Mouse (Mus musculus): ENCODE results near the gene Acot7. TPM values are rescaled to one million over a fixed set of nuclear protein-coding genes. Genes with fewer than 3 reads are reported as not detected.

The Acot7 gene
- polyA plus RNA-seq, 1 experiment from 2014 or later, result 219 TPM

DNA sequence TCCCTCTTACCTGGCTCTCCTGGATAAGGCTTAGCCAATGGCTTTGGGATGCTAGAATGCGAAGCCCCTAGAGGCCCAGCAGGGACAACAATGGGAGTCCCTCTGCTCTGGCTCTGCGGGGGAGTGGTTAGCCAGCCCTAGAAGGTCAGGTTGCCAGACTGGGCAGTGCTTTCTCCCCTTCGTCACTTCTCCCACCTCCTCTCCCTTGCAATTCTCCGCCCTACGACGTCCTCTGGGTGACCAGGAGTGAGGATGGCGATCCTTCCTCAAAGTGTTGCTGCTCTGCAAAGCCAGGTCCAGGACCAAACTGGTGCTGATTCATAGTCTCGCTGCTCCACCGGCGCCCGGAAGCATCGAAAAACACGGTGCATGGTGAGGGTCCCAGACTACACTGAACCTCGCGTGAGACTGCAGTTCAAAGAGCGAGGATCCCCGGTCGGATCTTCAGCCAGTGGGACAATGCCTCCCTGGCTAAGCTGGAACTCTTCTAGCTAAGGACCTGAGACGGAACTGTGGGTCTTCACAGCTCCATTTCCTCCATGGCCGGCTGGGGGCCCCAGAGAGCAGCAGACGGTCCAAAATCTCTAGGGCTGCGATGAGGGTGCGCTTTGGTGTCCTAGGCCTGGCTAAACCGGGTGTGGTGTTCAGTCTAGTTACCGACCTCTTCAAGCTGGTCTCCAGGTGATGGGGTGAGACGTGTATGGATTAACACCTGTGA lies 140.7 kb downstream of the Acot7 start, which contains the start of gene Rnf207:
Rnf207 (minus strand) TSS at position 477 of the 718 bp plus-strand sequence.
- Histone ChIP-seq H3K36me3 (no peaks in the 10 kb centered on the region), H3K4me2 (replicated peaks) (peak within 1 kb of the TSS; percentile 17), H3K9ac (replicated peaks) (no peak within 1 kb of the TSS), H3K4me3 (no peak within 1 kb of the TSS), H3K9me3 (no peaks in the 10 kb centered on the region), H3K27me3 (peaks cover 50% of the 10 kb centered on the region), H3K4me1 (peaks cover 15% of the 10 kb centered on the region), H3K27ac (replicated peaks) (no peak within 1 kb of the TSS)
- ATAC-seq (replicated peaks), result no peak
- 3% methylated on average over 26 of the region's 26 CpGs for WGBS

Other genes with a start within 250 kb of the Acot7 start
- 81.1 and 82.4 TPM in 2 replicates for gene Dnajc11, start 244.4 kb upstream of the Acot7 start, polyA plus RNA-seq (2015; fragmentation: Nextera tagmentation; extraction: Ambion mirVana)
- 41.4 and 41.6 TPM in 2 replicates for gene Thap3, start 189.1 kb upstream of the Acot7 start, polyA plus RNA-seq (2015; fragmentation: Nextera tagmentation; extraction: Ambion mirVana)
- 19.5 and 21.8 TPM in 2 replicates for gene Phf13, start 181.9 kb upstream of the Acot7 start, polyA plus RNA-seq (2015; fragmentation: Nextera tagmentation; extraction: Ambion mirVana)
- 3.0 and 3.5 TPM in 2 replicates for gene Klhl21, start 169.3 kb upstream of the Acot7 start, polyA plus RNA-seq (2015; fragmentation: Nextera tagmentation; extraction: Ambion mirVana)
- gene Zbtb48, start 150.5 kb upstream of the Acot7 start, polyA plus RNA-seq (2015; fragmentation: Nextera tagmentation; extraction: Ambion mirVana), result 18.0 and 21.5 TPM in 2 replicates
- gene Tas1r1, start 139.6 kb upstream of the Acot7 start, polyA plus RNA-seq (2015; fragmentation: Nextera tagmentation; extraction: Ambion mirVana), result 1.5 TPM in 2 replicates
- gene Nol9, start 138.8 kb upstream of the Acot7 start, polyA plus RNA-seq (2015; fragmentation: Nextera tagmentation; extraction: Ambion mirVana), result 26.4 and 27.9 TPM in 2 replicates
- gene Plekhg5, start 105.6 kb upstream of the Acot7 start, polyA plus RNA-seq (2015; fragmentation: Nextera tagmentation; extraction: Ambion mirVana), result 9.3 and 10.9 TPM in 2 replicates
- 0.53 and 1.0 TPM in 2 replicates for gene Tnfrsf25, start 62.2 kb upstream of the Acot7 start, polyA plus RNA-seq (2015; fragmentation: Nextera tagmentation; extraction: Ambion mirVana)
- 0.09 and 0.10 TPM in 2 replicates for gene Espn, start 25.8 kb upstream of the Acot7 start, polyA plus RNA-seq (2015; fragmentation: Nextera tagmentation; extraction: Ambion mirVana)
- not detected in 2 replicates for gene Hes2, start 19.3 kb upstream of the Acot7 start, polyA plus RNA-seq (2015; fragmentation: Nextera tagmentation; extraction: Ambion mirVana)
- 5.7 and 6.3 TPM in 2 replicates for gene Gpr153, start 96.1 kb downstream of the Acot7 start, polyA plus RNA-seq (2015; fragmentation: Nextera tagmentation; extraction: Ambion mirVana)
- gene Hes3, start 113.5 kb downstream of the Acot7 start, polyA plus RNA-seq (2015; fragmentation: Nextera tagmentation; extraction: Ambion mirVana), result 0.09 and 0.13 TPM in 2 replicates
- 17.6 and 18.6 TPM in 2 replicates for gene Icmt, start 119.1 kb downstream of the Acot7 start, polyA plus RNA-seq (2015; fragmentation: Nextera tagmentation; extraction: Ambion mirVana)
- gene Rnf207, start 140.9 kb downstream of the Acot7 start, polyA plus RNA-seq (2015; fragmentation: Nextera tagmentation; extraction: Ambion mirVana), result 1.8 and 2.9 TPM in 2 replicates
- gene Rpl22, start 147.6 kb downstream of the Acot7 start, polyA plus RNA-seq (2015; fragmentation: Nextera tagmentation; extraction: Ambion mirVana), result 216 and 221 TPM in 2 replicates
- 35.5 and 39.3 TPM in 2 replicates for gene Chd5, start 160.5 kb downstream of the Acot7 start, polyA plus RNA-seq (2015; fragmentation: Nextera tagmentation; extraction: Ambion mirVana)

Data from forebrain, embryonic 15.5 days (tissue).